Mouse (Mus musculus) forebrain, embryonic 11.5 days (tissue): ENCODE measurements around the gene Kank1. TPM values are rescaled to one million over a fixed set of nuclear protein-coding genes. Genes with fewer than 3 reads are reported as not detected.
A peak's percentile ranks its signal among the peaks of the same experiment; 100 is the strongest.

Experiments used
- ATAC-seq: fragments of 200-750 bp; cut with Nextera tagmentation; replicated peaks from 2 replicates; pipeline ENCODE4 v1.8.0; 2017; ENCODE audit warnings: moderate TSS enrichment; ENCODE audit not compliant: low FRiP score
- DNase-seq: peaks from one replicate; pipeline ENCODE4 v3.0.0-alpha.2; 2017; ENCODE audit warnings: low spot score
- H3K27ac ChIP-seq: fragments of 300-500 bp; sonication (generic); 2 replicates; pipeline ENCODE4 v1.5.1; 2014; ENCODE audit warnings: low read depth, low read length
- H3K27me3 ChIP-seq: fragments of 300-500 bp; sonication (generic); 2 replicates; pipeline ENCODE4 v1.6.1; 2014; ENCODE audit warnings: mild to moderate bottlenecking, low read length, mixed read lengths; ENCODE audit not compliant: control insufficient read depth, insufficient read depth
- H3K36me3 ChIP-seq: fragments of 300-500 bp; sonication (generic); 2 replicates; pipeline ENCODE4 v1.6.1; 2014; ENCODE audit warnings: mild to moderate bottlenecking, low read length, moderate library complexity, mixed read lengths; ENCODE audit not compliant: control insufficient read depth, insufficient read depth
- H3K4me1 ChIP-seq: fragments of 300-500 bp; sonication (generic); replicated peaks from 2 replicates; pipeline ENCODE4 v1.6.1; 2014; ENCODE audit warnings: low read length, mixed read lengths; ENCODE audit not compliant: control insufficient read depth, insufficient read depth
- H3K4me2 ChIP-seq: fragments of 300-500 bp; sonication (generic); 2 replicates; pipeline ENCODE4 v1.6.1; 2014; ENCODE audit warnings: low read depth, mild to moderate bottlenecking, low read length, moderate library complexity, mixed read lengths; ENCODE audit not compliant: severe bottlenecking
- H3K4me3 ChIP-seq: fragments of 300-500 bp; sonication (generic); 2 replicates; pipeline ENCODE4 v1.5.1; 2014; ENCODE audit warnings: low read depth, low read length
- H3K9ac ChIP-seq: fragments of 300-500 bp; sonication (generic); 2 replicates; pipeline ENCODE4 v1.6.1; 2014; ENCODE audit warnings: low read length
- H3K9me3 ChIP-seq: fragments of 300-500 bp; sonication (generic); 2 replicates; pipeline ENCODE4 v1.6.1; 2016; ENCODE audit warnings: low read length, mixed read lengths; ENCODE audit not compliant: control insufficient read depth
- WGBS: fragments of 180-500 bp; shearing (Covaris S2); extraction: QIAGEN DNeasy Blood & Tissue Kit; methylation state at CpG from one replicate; pipeline ENCODE4 v1.1.7; 2014; 5-methylcytosine and 5-hydroxymethylcytosine counted together
- polyA plus RNA-seq: library from polyadenylated mRNA; unstranded; fragments of >200 nt; fragmentation: Nextera tagmentation; extraction: Ambion mirVana; gene quantifications from 2 replicates; pipeline ENCODE4 v1.2.1, GENCODE M21; 2014

Kank1 gene
- polyA plus RNA-seq, 1 experiment from 2014 or later: 15.3 TPM

DNA sequence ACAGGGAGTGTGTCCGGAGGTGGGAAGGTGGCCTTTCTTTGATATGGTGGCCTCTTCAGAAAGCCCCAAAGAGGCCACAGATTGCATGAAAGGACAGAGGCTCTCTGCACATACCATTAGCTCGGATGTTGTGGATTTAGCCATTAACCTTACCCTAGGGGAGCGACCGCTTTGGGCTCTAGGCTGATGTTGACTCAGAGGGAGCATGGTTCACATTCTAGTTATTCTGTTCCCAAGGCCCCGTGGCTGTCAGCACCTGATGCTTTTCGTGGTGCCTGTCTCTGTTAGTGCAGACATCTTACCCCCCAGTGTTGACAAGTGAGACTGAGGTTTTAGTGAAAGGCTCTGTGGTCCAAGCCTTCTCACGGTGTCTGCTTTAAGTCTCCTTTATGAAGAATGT lies 74.9 kb downstream of the Kank1 start:
- DNase-seq: no peak
- ATAC-seq: no peak
- peaks cover 2% of the 10 kb centered on the region; the same call in 1 of the 2 replicates for H3K4me1 ChIP-seq
- no peaks in the 10 kb centered on the region for H3K36me3 ChIP-seq
- no peaks in the 10 kb centered on the region for H3K9me3 ChIP-seq
- no peak overlapping the region for H3K9ac ChIP-seq
- H3K4me3 ChIP-seq: no peak overlapping the region
- no peak overlapping the region for H3K4me2 ChIP-seq
- 39% methylated on average over 7 of the region's 7 CpGs for WGBS
- no peaks in the 10 kb centered on the region for H3K27me3 ChIP-seq
- H3K27ac ChIP-seq: no peak overlapping the region

DNA sequence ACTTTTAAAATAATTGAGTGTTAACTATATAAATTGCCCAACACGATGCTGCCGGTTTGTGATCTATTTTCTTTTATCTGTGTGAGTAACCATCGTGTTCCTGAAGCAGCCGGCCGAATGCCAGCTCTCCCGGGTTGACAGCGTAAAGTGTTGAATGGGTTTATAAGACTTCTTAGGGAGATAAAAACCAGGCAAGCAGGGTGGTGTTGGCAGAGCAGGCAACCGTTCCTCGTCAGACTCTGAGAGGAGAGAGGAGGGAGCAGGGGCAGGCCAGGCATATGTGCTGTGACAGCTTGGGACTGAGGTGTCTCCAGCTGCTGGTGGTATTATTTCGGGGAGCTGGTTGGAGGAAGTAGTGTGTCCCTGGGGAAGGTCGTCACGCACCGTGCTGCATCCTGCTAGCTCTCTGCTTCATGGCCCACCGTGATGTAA lies 78.7 kb downstream of the Kank1 start:
- no peak for ATAC-seq
- no peaks in the 10 kb centered on the region for H3K9me3 ChIP-seq
- H3K27me3 ChIP-seq: no peaks in the 10 kb centered on the region
- no peak overlapping the region for H3K9ac ChIP-seq
- H3K4me1 ChIP-seq: peaks cover 2% of the 10 kb centered on the region; the same call in 1 of the 2 replicates
- no peak overlapping the region for H3K4me2 ChIP-seq
- H3K36me3 ChIP-seq: no peaks in the 10 kb centered on the region
- no peak overlapping the region for H3K27ac ChIP-seq
- H3K4me3 ChIP-seq: no peak overlapping the region
- no peak for DNase-seq
- WGBS: 80% methylated on average over 14 of the region's 14 CpGs

DNA sequence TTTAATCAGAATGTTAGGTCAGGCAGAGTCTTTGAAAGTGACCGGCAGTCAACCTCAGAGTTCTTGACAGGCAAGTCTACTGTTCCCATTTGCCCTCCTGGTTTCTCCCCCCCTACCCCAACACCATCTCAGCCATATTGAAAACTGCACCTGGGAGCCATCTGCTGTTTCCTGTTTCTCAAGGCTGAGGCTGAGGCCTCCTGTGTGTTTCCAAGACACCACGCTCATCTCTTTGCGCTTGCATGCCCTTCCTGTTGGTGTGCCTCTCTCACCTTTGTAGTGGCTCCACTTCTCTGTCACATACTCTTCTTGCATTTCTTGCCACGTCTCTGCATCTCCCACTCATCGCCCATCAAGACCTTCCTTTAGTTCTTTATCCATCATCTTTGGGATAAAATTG lies 79.2 kb downstream of the Kank1 start:
- H3K4me2 ChIP-seq: no peak overlapping the region
- H3K4me1 ChIP-seq: peaks cover 2% of the 10 kb centered on the region; the same call in 1 of the 2 replicates
- H3K27ac ChIP-seq: no peak overlapping the region
- 95% methylated on average over 5 of the region's 5 CpGs for WGBS
- no peaks in the 10 kb centered on the region for H3K36me3 ChIP-seq
- no peak for DNase-seq
- H3K4me3 ChIP-seq: no peak overlapping the region
- H3K27me3 ChIP-seq: no peaks in the 10 kb centered on the region
- H3K9me3 ChIP-seq: no peaks in the 10 kb centered on the region
- no peak overlapping the region for H3K9ac ChIP-seq
- no peak for ATAC-seq

DNA sequence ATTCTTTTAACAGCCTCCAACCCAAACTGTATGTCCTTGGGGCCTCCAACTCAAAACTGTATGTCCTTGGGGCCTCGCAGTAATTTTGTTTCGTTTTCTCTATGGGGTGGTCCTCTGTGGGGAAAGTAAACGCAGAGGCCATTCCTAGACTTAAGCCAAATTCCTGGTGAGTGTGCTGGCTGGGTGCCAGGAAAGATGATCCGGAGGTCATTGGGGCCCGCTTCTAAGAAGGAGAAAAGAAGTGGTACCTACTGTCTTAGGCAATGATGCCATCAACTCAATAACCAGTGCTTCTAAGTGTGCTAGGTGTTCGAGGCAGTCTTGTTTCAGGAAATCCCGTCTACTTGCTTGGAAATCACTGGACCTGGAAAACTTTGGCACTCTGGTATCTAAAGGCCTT lies 87.5 kb downstream of the Kank1 start:
- ATAC-seq (no peak), DNase-seq (no peak)
- no peaks in the 10 kb centered on the region for H3K27me3 ChIP-seq
- H3K36me3 ChIP-seq: no peaks in the 10 kb centered on the region
- H3K4me2 ChIP-seq: no peak overlapping the region
- 83% methylated on average over 7 of the region's 7 CpGs for WGBS
- H3K27ac ChIP-seq: no peak overlapping the region
- H3K4me1 ChIP-seq: no peaks in the 10 kb centered on the region
- no peak overlapping the region for H3K4me3 ChIP-seq
- no peak overlapping the region for H3K9ac ChIP-seq
- no peaks in the 10 kb centered on the region for H3K9me3 ChIP-seq

DNA sequence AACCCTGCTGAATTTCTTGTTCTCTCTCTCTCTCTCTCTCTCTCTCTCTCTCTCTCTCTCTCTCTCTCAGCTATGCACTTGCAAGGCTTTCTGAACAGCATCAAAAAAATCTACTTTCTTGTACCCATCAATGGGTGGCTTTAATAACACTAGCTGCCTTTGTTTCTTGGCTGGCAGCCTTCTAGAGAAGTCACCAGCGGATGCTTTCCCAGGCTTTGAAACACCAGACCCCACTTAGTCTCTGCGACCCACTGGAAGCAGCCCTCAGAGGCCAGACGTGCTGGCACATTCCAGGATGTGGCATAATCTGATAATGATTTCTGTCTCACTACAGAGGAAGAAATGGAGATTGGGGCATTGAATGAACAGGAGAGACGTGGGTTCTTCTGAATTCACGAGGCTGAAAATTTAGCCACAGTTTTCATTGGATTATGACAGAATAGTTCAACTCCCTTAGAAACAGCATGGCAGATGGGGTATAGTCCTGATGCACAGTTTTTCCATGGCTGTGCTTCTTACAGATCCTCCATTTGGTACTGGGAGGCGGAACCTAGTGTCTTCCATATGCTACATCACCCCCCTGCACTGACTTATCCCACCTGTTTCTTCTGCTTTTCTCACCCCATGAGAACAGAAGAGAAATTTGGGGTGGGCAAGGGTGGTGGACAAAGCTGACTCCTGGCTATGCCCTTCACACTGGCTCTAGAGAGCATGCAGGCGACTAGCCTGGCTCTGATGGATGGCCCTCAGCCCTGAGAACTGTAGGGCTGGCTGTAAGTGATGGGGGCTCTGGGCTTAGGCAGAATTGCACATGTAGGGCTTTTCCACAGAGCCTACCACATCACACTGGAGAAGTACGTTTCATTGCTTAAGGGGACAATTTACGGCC lies 88.6 kb downstream of the Kank1 start:
- 78% methylated on average over 9 of the region's 9 CpGs for WGBS
- H3K4me1 ChIP-seq: no peaks in the 10 kb centered on the region
- H3K4me3 ChIP-seq: no peak overlapping the region
- no peak overlapping the region for H3K4me2 ChIP-seq
- no peaks in the 10 kb centered on the region for H3K36me3 ChIP-seq
- H3K9ac ChIP-seq: no peak overlapping the region
- no peaks in the 10 kb centered on the region for H3K9me3 ChIP-seq
- H3K27ac ChIP-seq: no peak overlapping the region
- DNase-seq (no peak), ATAC-seq (no peak)
- H3K27me3 ChIP-seq: no peaks in the 10 kb centered on the region

DNA sequence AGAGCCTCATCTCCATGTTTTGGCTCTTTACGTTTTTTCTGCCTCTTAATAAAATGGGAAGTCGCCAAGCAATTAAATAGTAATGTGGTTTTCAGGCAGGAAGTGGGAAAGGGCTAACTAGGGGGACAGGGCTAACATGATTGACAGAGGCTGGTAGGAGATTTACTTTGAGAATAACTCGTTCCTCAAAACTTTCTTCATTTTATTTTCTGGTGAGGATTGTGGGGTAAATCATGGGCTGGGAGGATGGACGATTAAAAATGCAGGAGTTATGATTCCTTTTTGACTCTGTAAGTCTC lies 89.2 kb downstream of the Kank1 start:
- DNase-seq: no peak
- H3K27ac ChIP-seq: no peak overlapping the region
- no peaks in the 10 kb centered on the region for H3K27me3 ChIP-seq
- H3K36me3 ChIP-seq: no peaks in the 10 kb centered on the region
- H3K4me3 ChIP-seq: no peak overlapping the region
- H3K9me3 ChIP-seq: no peaks in the 10 kb centered on the region
- ATAC-seq: no peak
- H3K4me2 ChIP-seq: no peak overlapping the region
- H3K4me1 ChIP-seq: no peaks in the 10 kb centered on the region
- 78% methylated on average over 4 of the region's 4 CpGs for WGBS
- no peak overlapping the region for H3K9ac ChIP-seq

DNA sequence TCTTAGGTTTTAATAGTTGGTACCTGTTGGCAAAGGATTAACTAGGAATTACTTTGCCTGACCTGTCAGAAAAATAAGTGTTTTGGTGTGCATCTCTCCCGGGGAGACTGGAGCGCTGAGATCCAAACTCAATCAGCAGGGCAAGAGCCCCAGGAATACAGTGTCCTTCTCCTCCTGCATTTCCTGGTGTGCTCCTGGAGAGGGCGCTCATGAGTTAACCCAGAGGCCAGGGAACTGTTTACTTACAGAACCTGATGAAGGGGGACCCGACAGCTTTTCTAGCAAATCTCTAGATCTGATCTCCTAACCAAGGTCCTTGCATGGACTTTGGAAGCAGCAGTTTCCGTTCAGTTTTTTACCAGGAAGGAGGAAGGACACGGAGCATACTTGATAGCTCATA lies 90.9 kb downstream of the Kank1 start:
- Histone ChIP-seq H3K36me3 (no peaks in the 10 kb centered on the region), H3K4me3 (no peak overlapping the region), H3K9ac (no peak overlapping the region), H3K4me1 (no peaks in the 10 kb centered on the region), H3K9me3 (no peaks in the 10 kb centered on the region), H3K27me3 (no peaks in the 10 kb centered on the region), H3K27ac (no peak overlapping the region), H3K4me2 (no peak overlapping the region)
- 69% methylated on average over 6 of the region's 6 CpGs for WGBS
- DNase-seq (no peak), ATAC-seq (no peak)

DNA sequence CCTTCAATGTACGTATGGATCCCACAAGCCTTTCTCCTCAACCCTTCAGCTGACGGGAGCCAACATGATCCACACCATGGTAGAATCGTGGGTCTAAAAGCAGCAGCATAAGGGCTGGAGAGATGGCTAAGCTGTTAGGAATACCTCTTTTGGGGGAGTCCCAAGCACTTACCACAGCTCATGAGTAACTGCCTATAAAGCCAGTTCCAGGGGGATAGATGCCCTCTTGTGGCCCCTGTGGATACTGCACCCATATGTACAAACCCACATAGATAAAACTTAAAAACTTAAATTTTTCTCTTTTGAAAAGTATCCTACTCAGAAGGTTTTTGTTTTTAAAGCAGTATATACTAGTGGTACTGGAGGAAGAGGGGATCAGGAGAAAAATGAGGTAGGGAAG lies 97.6 kb downstream of the Kank1 start:
- 57% methylated on average over 3 of the region's 3 CpGs for WGBS
- DNase-seq: peak; percentile 79
- Histone ChIP-seq H3K4me1 (no peaks in the 10 kb centered on the region), H3K36me3 (no peaks in the 10 kb centered on the region), H3K27ac (no peak overlapping the region), H3K4me2 (no peak overlapping the region), H3K9me3 (no peaks in the 10 kb centered on the region), H3K27me3 (no peaks in the 10 kb centered on the region), H3K4me3 (no peak overlapping the region), H3K9ac (no peak overlapping the region)
- ATAC-seq: no peak

DNA sequence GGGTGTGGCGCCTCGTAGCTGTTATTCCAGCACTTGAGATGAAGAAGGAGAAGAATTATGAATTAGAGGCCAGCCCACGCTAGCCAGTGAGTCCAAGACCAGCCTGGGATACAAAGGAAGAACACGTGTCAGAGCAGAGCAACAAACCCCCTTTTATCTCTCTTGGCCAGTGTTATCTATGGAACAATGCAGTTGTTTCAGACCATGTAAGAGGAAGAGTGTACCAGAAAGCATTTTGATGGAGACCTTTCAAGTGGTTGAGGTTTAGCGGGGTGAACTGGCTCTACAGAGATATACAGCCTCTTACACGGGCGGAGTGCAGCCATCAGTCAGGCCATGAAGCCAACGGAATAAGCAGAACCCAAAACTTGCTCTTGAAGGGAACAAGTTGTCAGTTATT lies 100.0 kb downstream of the Kank1 start:
- no peak overlapping the region for H3K4me3 ChIP-seq
- H3K9me3 ChIP-seq: no peaks in the 10 kb centered on the region
- ATAC-seq (no peak), DNase-seq (no peak)
- no peak overlapping the region for H3K9ac ChIP-seq
- no peak overlapping the region for H3K4me2 ChIP-seq
- no peaks in the 10 kb centered on the region for H3K36me3 ChIP-seq
- H3K27me3 ChIP-seq: no peaks in the 10 kb centered on the region
- peaks cover 3% of the 10 kb centered on the region; the same call in 1 of the 2 replicates for H3K4me1 ChIP-seq
- WGBS: 94% methylated on average over 8 of the region's 8 CpGs
- no peak overlapping the region for H3K27ac ChIP-seq
